Mouse (Mus musculus) midbrain, embryonic 14.5 days (tissue): ENCODE measurements at regions not wholly inside any gene's neighbourhood (a gene's known extent, or its start where the extent isn't known, plus 50 kb on each side); places are given as distances from the start of the nearest gene placed in this dataset.

Experiments used
- ATAC-seq: fragments of 200-750 bp; cut with Nextera tagmentation; 2 replicates; pipeline ENCODE4 v1.8.0; 2017; ENCODE audit warnings: moderate number of reproducible peaks, moderate library complexity; ENCODE audit not compliant: low FRiP score, low TSS enrichment
- DNase-seq: peaks from one replicate; pipeline ENCODE4 v3.0.0-alpha.2; 2015
- H3K27ac ChIP-seq: fragments of 300-500 bp; sonication (generic); replicated peaks from 2 replicates; pipeline ENCODE4 v1.5.1; 2014; ENCODE audit warnings: mild to moderate bottlenecking, low read depth, low read length, moderate library complexity
- H3K27me3 ChIP-seq: fragments of 300-500 bp; sonication (generic); 2 replicates; pipeline ENCODE4 v1.6.1; 2014; ENCODE audit warnings: low read length, control low read depth, mixed read lengths; ENCODE audit not compliant: control insufficient read depth, insufficient read depth
- H3K36me3 ChIP-seq: fragments of 300-500 bp; sonication (generic); 2 replicates; pipeline ENCODE4 v1.6.1; 2014; ENCODE audit warnings: low read length, control low read depth; ENCODE audit not compliant: control insufficient read depth, insufficient read depth
- H3K4me1 ChIP-seq: fragments of 300-500 bp; sonication (generic); 2 replicates; pipeline ENCODE4 v1.6.1; 2014; ENCODE audit warnings: mild to moderate bottlenecking, antibody characterized with exemption, low read length, control low read depth; ENCODE audit not compliant: control insufficient read depth, insufficient read depth
- H3K4me2 ChIP-seq: fragments of 300-500 bp; sonication (generic); 2 replicates; pipeline ENCODE4 v1.6.1; 2014; ENCODE audit warnings: mild to moderate bottlenecking, low read length, moderate library complexity
- H3K4me3 ChIP-seq: fragments of 300-500 bp; sonication (generic); replicated peaks from 2 replicates; pipeline ENCODE4 v1.5.1; 2014; ENCODE audit warnings: low read depth, low read length
- H3K9ac ChIP-seq: fragments of 300-500 bp; sonication (generic); replicated peaks from 2 replicates; pipeline ENCODE4 v1.6.1; 2014; ENCODE audit warnings: mild to moderate bottlenecking, low read length, moderate library complexity
- H3K9me3 ChIP-seq: fragments of 300-500 bp; sonication (generic); 2 replicates; pipeline ENCODE4 v1.6.1; 2016; ENCODE audit warnings: low read length, control low read depth, mixed read lengths; ENCODE audit not compliant: control insufficient read depth
- WGBS: fragments of 180-500 bp; shearing (Covaris S2); extraction: QIAGEN DNeasy Blood & Tissue Kit; methylation state at CpG from one replicate; pipeline ENCODE4 v1.1.7; 2014; 5-methylcytosine and 5-hydroxymethylcytosine counted together

DNA sequence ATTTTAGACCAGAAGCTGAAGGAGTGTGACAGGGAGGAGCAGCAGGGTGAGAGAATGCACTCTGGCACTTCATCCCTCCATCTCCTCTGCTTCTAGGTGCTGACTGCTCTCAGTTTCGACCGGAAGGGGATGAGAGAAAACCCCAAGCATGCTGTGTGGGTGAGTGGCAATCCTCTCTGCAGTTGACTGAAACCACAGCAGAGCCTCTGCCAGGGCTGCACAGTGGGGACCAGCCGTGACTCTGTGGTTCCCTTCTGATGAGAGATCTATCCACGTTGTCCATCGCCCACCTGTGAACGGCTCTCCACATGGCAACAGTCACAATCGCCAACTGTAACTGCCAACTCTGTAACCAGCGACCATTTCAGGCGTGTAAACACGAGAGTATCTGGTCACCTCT, 64.6 kb upstream of the Ptpn13 start:
- H3K27ac ChIP-seq: no peak overlapping the region
- H3K27me3 ChIP-seq: no peaks in the 10 kb centered on the region
- DNase-seq: no peak
- H3K36me3 ChIP-seq: no peaks in the 10 kb centered on the region
- no peak overlapping the region for H3K9ac ChIP-seq
- no peak overlapping the region for H3K4me2 ChIP-seq
- H3K4me3 ChIP-seq: no peak overlapping the region
- H3K4me1 ChIP-seq: peaks cover 4% of the 10 kb centered on the region; the same call in 1 of the 2 replicates
- H3K9me3 ChIP-seq: no peaks in the 10 kb centered on the region
- no peak for ATAC-seq
- WGBS: 84% methylated on average over 10 of the region's 10 CpGs

GRCm38 (mm10) chr5:103357558-103357957, 67.4 kb upstream of the Ptpn13 start:
- no peak for DNase-seq
- Histone ChIP-seq H3K4me3 (no peak overlapping the region), H3K4me1 (peaks cover 7% of the 10 kb centered on the region; the same call in 1 of the 2 replicates), H3K4me2 (no peak overlapping the region), H3K9ac (no peak overlapping the region), H3K27ac (no peak overlapping the region), H3K27me3 (no peaks in the 10 kb centered on the region), H3K9me3 (no peaks in the 10 kb centered on the region), H3K36me3 (no peaks in the 10 kb centered on the region)
- 67% methylated on average over 5 of the region's 5 CpGs for WGBS
- ATAC-seq: no peak

- Histone ChIP-seq H3K27me3 (no peaks in the 10 kb centered on the region), H3K36me3 (no peaks in the 10 kb centered on the region), H3K9ac (no peak overlapping the region), H3K27ac (no peak overlapping the region), H3K4me1 (peaks cover 7% of the 10 kb centered on the region; the same call in 1 of the 2 replicates), H3K9me3 (peaks cover 3% of the 10 kb centered on the region; the same call in 1 of the 2 replicates), H3K4me2 (peak overlapping the region; percentile 53), H3K4me3 (peak overlapping the region; percentile 18; the same call in 1 of the 2 replicates)
- ATAC-seq (peak; percentile 74; the same call in 1 of the 2 replicates), DNase-seq (peak; percentile 39)
- WGBS: 48% methylated on average over 6 of the region's 6 CpGs
Observed at GRCm38 (mm10) chr5:103356500-103356899, 68.5 kb upstream of the Ptpn13 start.

DNA sequence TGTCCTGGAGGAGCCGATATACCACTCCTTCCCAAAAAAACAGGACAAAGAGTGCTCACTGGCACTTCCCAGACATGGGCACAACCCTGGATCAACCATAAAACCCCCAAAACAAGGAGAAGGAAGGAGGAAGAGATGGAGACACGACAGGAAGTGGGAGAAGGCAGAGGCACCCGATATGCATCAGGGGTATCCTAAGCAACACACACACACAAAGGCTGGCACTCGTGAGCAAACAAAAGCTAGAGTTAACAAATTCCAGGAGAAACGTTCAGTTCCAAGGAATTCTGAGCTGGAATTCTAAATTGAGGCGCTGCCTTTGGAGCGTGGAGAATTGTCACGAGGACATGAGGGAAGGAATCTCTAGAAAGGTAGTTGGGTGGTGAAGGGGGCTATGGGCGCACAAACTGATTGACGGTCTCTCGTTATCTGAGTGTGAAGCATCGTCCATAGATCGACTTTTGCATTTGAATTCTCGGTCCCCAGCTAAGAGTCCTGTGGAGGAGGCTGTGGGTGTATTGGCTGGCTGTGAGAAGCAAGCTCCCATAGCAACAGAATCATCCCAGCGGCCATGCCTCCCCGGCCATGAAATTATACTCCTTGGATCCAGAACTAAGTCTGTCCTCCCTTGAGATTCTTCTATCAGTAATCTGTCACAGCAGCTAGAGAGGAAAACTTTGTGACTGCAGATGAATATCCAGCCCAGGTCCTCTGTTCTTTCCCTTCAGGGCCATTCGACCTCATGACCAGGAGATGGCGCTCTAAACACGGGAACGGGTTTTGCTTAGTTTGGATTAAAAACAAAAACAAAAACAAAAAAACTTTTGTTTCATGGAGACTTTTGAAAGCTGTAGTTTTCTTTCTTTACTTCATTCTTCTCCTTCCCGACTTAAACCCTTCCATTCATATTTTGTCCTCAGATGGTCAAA, 69.4 kb upstream of the Ptpn13 start:
- no peaks in the 10 kb centered on the region for H3K36me3 ChIP-seq
- WGBS: 6% methylated on average over 21 of the region's 21 CpGs
- peak overlapping the region; percentile 53 for H3K4me2 ChIP-seq
- H3K4me3 ChIP-seq: peak overlapping the region; percentile 18; the same call in 1 of the 2 replicates
- peak overlapping the region; percentile 39 for H3K9ac ChIP-seq
- no peak; the same call in 1 of the 2 replicates for ATAC-seq
- H3K27me3 ChIP-seq: no peaks in the 10 kb centered on the region
- H3K4me1 ChIP-seq: peaks cover 7% of the 10 kb centered on the region; the same call in 1 of the 2 replicates
- H3K27ac ChIP-seq: no peak overlapping the region
- H3K9me3 ChIP-seq: peaks cover 5% of the 10 kb centered on the region; the same call in 1 of the 2 replicates
- DNase-seq: peak; percentile 88

DNA sequence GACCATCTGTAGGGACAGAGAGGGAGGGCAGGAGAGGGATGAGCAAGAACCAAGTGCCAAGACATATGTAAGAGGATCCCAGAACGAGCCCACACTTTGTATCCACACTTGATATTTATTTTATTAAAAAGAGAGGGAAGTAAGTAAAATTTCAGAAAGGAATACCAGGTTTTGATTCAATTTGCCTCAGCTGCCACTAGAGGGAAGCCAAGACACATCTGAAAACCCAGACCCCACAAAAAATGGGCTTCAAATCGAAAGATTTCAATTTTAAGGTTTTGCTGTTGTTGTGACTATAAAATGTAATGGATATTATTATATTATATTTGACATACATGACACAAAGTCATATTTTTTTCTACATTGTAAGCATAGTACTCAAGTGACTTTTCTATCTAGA, 81.1 kb upstream of the Ptpn13 start:
- H3K36me3 ChIP-seq: no peaks in the 10 kb centered on the region
- DNase-seq: peak; percentile 80
- no peak overlapping the region for H3K4me3 ChIP-seq
- peaks cover 9% of the 10 kb centered on the region; the same call in 1 of the 2 replicates for H3K4me1 ChIP-seq
- no peak overlapping the region for H3K4me2 ChIP-seq
- WGBS: 23% methylated on average over 2 of the region's 2 CpGs
- H3K9me3 ChIP-seq: peaks cover 3% of the 10 kb centered on the region; the same call in 1 of the 2 replicates
- H3K27ac ChIP-seq: no peak overlapping the region
- H3K27me3 ChIP-seq: no peaks in the 10 kb centered on the region
- no peak for ATAC-seq
- no peak overlapping the region for H3K9ac ChIP-seq

GRCm38 (mm10) chr5:103341456-103341855, 83.5 kb upstream of the Ptpn13 start:
- Histone ChIP-seq H3K36me3 (no peaks in the 10 kb centered on the region), H3K9ac (no peak overlapping the region), H3K4me2 (no peak overlapping the region), H3K9me3 (peaks cover 2% of the 10 kb centered on the region; the same call in 1 of the 2 replicates), H3K27me3 (no peaks in the 10 kb centered on the region), H3K4me3 (no peak overlapping the region), H3K4me1 (peaks cover 25% of the 10 kb centered on the region), H3K27ac (no peak overlapping the region)
- ATAC-seq (peak; percentile 40; the same call in 1 of the 2 replicates), DNase-seq (peak; percentile 82)
- 54% methylated on average over 3 of the region's 3 CpGs for WGBS

GRCm38 (mm10) chr5:103340626-103341025, 84.4 kb upstream of the Ptpn13 start:
- H3K27ac ChIP-seq: no peak overlapping the region
- WGBS: 34% methylated on average over 9 of the region's 9 CpGs
- H3K36me3 ChIP-seq: no peaks in the 10 kb centered on the region
- no peak overlapping the region for H3K9ac ChIP-seq
- H3K9me3 ChIP-seq: no peaks in the 10 kb centered on the region
- H3K4me2 ChIP-seq: no peak overlapping the region
- H3K4me1 ChIP-seq: peaks cover 33% of the 10 kb centered on the region
- DNase-seq (peak; percentile 30), ATAC-seq (no peak)
- no peaks in the 10 kb centered on the region for H3K27me3 ChIP-seq
- no peak overlapping the region for H3K4me3 ChIP-seq

DNA sequence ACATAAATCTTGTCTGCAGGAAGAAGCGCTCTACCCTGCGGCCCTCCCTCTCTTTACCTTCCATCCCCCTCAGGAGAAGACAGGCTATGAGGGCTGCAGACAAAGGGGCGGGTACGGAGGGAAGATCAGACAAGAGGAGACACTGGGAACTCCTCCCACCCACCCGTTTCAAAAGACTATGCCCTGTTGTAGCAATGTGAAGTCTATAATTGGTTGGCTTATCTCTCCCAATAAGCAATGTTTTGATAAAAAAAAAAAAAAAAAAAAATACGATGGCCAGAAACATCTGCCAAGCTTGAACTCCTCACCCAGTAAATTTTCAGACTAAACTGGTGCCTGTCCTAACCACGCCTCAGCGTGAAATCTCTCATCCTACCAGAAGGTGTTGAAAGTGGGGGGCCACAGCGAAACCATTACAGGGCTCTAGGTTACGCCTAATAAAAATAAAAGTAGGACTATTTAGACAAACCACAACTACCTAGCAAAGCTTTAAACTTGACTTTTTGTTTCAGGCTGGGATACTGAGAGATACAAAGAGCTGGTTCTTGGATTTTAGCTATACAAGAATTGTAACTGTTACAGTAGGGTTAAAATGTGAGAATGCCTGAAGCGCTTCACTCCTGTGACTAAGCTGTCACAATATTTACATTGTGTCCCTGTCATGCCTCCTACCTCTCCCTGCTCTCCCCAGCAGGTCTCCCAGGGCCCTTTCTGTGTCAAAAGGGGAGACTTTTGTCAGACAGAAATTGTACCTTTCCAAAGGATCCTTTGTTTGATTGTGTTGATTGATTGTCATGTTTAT, 88.1 kb upstream of the Ptpn13 start:
- H3K36me3 ChIP-seq: no peaks in the 10 kb centered on the region
- peaks cover 30% of the 10 kb centered on the region for H3K4me1 ChIP-seq
- ATAC-seq: peak; percentile 77
- H3K4me2 ChIP-seq: peak overlapping the region; percentile 41
- H3K4me3 ChIP-seq: no peak overlapping the region
- peak overlapping the region; percentile 32 for H3K27ac ChIP-seq
- no peaks in the 10 kb centered on the region for H3K9me3 ChIP-seq
- WGBS: 9% methylated on average over 11 of the region's 11 CpGs
- peak; percentile 50 for DNase-seq
- no peaks in the 10 kb centered on the region for H3K27me3 ChIP-seq
- H3K9ac ChIP-seq: no peak overlapping the region
